Mouse (Mus musculus) ES-E14 (cell line): ENCODE measurements around the gene Itgax.

ENCODE experiments used
- CHD2 ChIP-seq: IDR thresholded peaks from 2 replicates; pipeline ENCODE4 v1.6.1; 2014; ENCODE audit warnings: mild to moderate bottlenecking, low read depth, low read length, inconsistent platforms
- HCFC1 ChIP-seq: IDR thresholded peaks from 2 replicates; pipeline ENCODE4 v1.6.1; 2012; ENCODE audit warnings: low read length, inconsistent platforms, borderline replicate concordance; ENCODE audit not compliant: insufficient read depth
- MAFK ChIP-seq: IDR thresholded peaks from 2 replicates; pipeline ENCODE4 v1.6.1; 2014; ENCODE audit warnings: mild to moderate bottlenecking, low read depth, low read length, inconsistent platforms; ENCODE audit not compliant: insufficient read depth
- ZC3H11A ChIP-seq: IDR thresholded peaks from 2 replicates; pipeline ENCODE4 v1.6.1; 2012; ENCODE audit warnings: low read depth, mild to moderate bottlenecking, inconsistent platforms, low read length, borderline replicate concordance
- ZNF384 ChIP-seq: IDR thresholded peaks from 2 replicates; pipeline ENCODE4 v1.6.1; 2012; ENCODE audit warnings: low read depth, low read length, inconsistent platforms

- TF ChIP-seq MAFK (no peak), CHD2 (no peak), HCFC1 (no peak), ZNF384 (no peak), ZC3H11A (no peak)
Measured at GRCm38 (mm10) chr7:128128741-128129720, at the start of gene Itgax.
